Mouse (Mus musculus) CD8-positive naive resting alpha-beta T cell, adult 2 months (primary cell): ENCODE measurements around the gene G3bp1.

Source experiments
- DNase-seq, 2 experiments: peaks; one replicate each; pipeline ENCODE4 v3.0.0; 2022; ENCODE audit warnings: low read depth in 2 of 2, low spot score in 2 of 2

The G3bp1 gene

DNA sequence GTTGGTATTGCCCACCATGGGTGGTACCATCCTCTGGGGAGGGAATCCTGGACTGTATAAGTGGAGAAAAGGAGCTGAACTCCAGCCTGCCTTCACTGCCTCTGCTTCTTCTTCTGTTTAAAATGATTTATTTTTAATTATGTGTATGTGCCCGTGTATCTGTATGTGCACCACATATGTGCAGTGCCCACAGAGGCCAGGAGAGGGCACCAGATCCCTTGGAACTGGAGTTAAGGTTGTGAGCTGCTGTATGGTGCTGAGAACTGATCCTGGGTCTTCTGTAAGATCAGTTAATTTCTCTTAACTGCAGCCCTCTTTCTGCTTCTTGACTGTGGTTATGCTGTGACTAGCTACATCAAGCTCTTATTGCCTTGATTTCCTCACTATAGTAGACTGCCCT lies 76.2 kb downstream of the G3bp1 start:
- DNase-seq = no peak
